Mouse (Mus musculus) MEL (cell line): ENCODE results near the gene Ebp.

Experiments
- CTCF ChIP-seq, 3 experiments: IDR thresholded peaks in 2 of 3; conservative IDR thresholded peaks in 1 of 3; 2 replicates each; pipeline ENCODE4 v1.5.1; 2011 to 2012; ENCODE audit warnings: low read length in 3 of 3, low read depth in 2 of 3, mild to moderate bottlenecking in 2 of 3, improper control_type of control experiment in 1 of 3, inconsistent platforms in 1 of 3, mixed read lengths in 1 of 3, moderate library complexity in 1 of 3; ENCODE audit not compliant: control insufficient read depth in 1 of 3, insufficient read depth in 1 of 3, poor library complexity in 1 of 3, severe bottlenecking in 1 of 3
- EP300 ChIP-seq, 2 experiments: IDR thresholded peaks; 2 replicates each; pipeline ENCODE4 v1.6.1; 2011; ENCODE audit warnings: improper control_type of control experiment in 2 of 2, low read length in 2 of 2, low read depth in 1 of 2, mild to moderate bottlenecking in 1 of 2
- MAX ChIP-seq: IDR thresholded peaks from 2 replicates; pipeline ENCODE4 v1.6.1; 2011; ENCODE audit warnings: low read length, improper control_type of control experiment
- MXI1 ChIP-seq: IDR thresholded peaks from 2 replicates; pipeline ENCODE4 v1.6.1; 2011; ENCODE audit warnings: mild to moderate bottlenecking, low read depth, low read length, improper control_type of control experiment
- POLR2A ChIP-seq, 2 experiments: IDR thresholded peaks; 2 replicates each; pipeline ENCODE4 v1.6.1; 2011 to 2012; ENCODE audit warnings: low read length in 2 of 2, mild to moderate bottlenecking in 2 of 2, control low read depth in 1 of 2, improper control_type of control experiment in 1 of 2, low read depth in 1 of 2, moderate library complexity in 1 of 2; ENCODE audit not compliant: control insufficient read depth in 1 of 2, insufficient read depth in 1 of 2, poor library complexity in 1 of 2
- TBP ChIP-seq: IDR thresholded peaks from 2 replicates; pipeline ENCODE4 v1.8.0; 2011; ENCODE audit warnings: low read depth, low read length, improper control_type of control experiment
- UBTF ChIP-seq: IDR thresholded peaks from 2 replicates; pipeline ENCODE4 v1.6.1; 2012; ENCODE audit warnings: low read depth, mild to moderate bottlenecking, inconsistent platforms, low read length, improper control_type of control experiment, moderate library complexity, borderline replicate concordance; ENCODE audit not compliant: insufficient read depth

DNA sequence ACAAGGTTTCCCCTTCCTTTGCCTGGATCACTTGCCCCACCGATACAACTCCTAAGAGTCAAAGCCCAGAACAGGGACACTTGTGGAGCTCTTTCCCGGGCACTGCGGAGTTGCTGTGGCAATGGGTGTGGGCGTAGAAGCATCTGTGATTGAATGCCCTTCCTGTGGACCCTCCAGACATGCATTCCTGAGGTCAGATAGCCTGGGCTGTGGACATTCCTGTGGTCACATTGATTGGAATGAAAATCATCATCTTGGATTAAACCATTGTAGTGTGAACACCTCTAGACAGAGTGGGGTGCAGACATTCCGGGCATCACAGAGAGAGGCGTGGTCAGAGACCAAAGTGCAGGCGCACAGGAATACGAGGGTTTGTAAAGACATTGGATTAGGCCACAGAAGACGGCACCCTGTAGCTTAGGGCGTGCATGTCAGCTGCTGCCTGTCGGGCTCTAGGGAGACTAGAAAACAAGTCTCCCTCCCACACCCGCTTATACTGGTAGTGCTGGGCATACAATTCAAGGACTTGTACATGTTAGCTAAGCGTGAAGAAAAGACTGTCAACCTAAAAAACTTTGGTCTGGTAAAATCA is 45.6 kb upstream of the Ebp start:
- TF ChIP-seq MXI1, result no peak
- TF ChIP-seq POLR2A (IDR thresholded peaks at IDR 0.05; ENCODE audit: control insufficient read depth in 1 of 2, insufficient read depth in 1 of 2, low read depth in 1 of 2, low read length in 2 of 2, poor library complexity in 1 of 2), result no peak
- TF ChIP-seq MAX, result no peak
- TF ChIP-seq TBP, result no peak
- TF ChIP-seq CTCF (IDR thresholded peaks at IDR 0.05 in 2 of 3, conservative IDR thresholded peaks at IDR 0.05 in 1 of 3; ENCODE audit: control insufficient read depth in 1 of 3, insufficient read depth in 1 of 3, low read depth in 2 of 3, low read length in 3 of 3, poor library complexity in 1 of 3, severe bottlenecking in 1 of 3), result no peak
- TF ChIP-seq UBTF, result no peak
- no peak for TF ChIP-seq EP300 (IDR thresholded peaks at IDR 0.05; ENCODE audit: low read depth in 1 of 2, low read length in 2 of 2)
